Mouse (Mus musculus) fat pad, adult 2 months (tissue): ENCODE data around the gene Slc2a5.
A peak's percentile ranks its signal among the peaks of the same experiment; 100 is the strongest.

Source experiments
- DNase-seq: peaks from one replicate; pipeline ENCODE4 v3.0.0-alpha.2; 2011; ENCODE audit warnings: low read depth, low spot score; ENCODE audit errors: extremely low read depth

The Slc2a5 gene

GRCm38 (mm10) chr4:150138084-150138543 lies 19.0 kb downstream of the Slc2a5 start:
- no peak for DNase-seq

- no peak for DNase-seq
Observed at GRCm38 (mm10) chr4:150139090-150139489, 20.0 kb downstream of the Slc2a5 start.

- no peak for DNase-seq
Observed at GRCm38 (mm10) chr4:150140346-150140745, 21.3 kb downstream of the Slc2a5 start.

- DNase-seq: no peak
Observed at GRCm38 (mm10) chr4:150144242-150144641, 25.2 kb downstream of the Slc2a5 start.

- DNase-seq: peak; percentile 26
Observed at GRCm38 (mm10) chr4:150146286-150146685, 27.2 kb downstream of the Slc2a5 start.

GRCm38 (mm10) chr4:150151045-150151444 lies 32.0 kb downstream of the Slc2a5 start:
- DNase-seq: no peak

GRCm38 (mm10) chr4:150152483-150152882 lies 33.4 kb downstream of the Slc2a5 start:
- no peak for DNase-seq

GRCm38 (mm10) chr4:150155301-150155700 lies 36.2 kb downstream of the Slc2a5 start:
- DNase-seq: no peak

- no peak for DNase-seq
Observed at GRCm38 (mm10) chr4:150155731-150156130, 36.6 kb downstream of the Slc2a5 start.

GRCm38 (mm10) chr4:150157348-150157882 lies 38.3 kb downstream of the Slc2a5 start:
- no peak for DNase-seq

GRCm38 (mm10) chr4:150159458-150159857 lies 40.4 kb downstream of the Slc2a5 start:
- no peak for DNase-seq

GRCm38 (mm10) chr4:150162561-150163169 lies 43.6 kb downstream of the Slc2a5 start:
- no peak for DNase-seq

GRCm38 (mm10) chr4:150164875-150165274 lies 45.8 kb downstream of the Slc2a5 start:
- DNase-seq: no peak

GRCm38 (mm10) chr4:150168406-150168805 lies 49.3 kb downstream of the Slc2a5 start:
- DNase-seq: no peak

GRCm38 (mm10) chr4:150172107-150172506 lies 53.0 kb downstream of the Slc2a5 start:
- no peak for DNase-seq

GRCm38 (mm10) chr4:150173281-150173680 lies 54.2 kb downstream of the Slc2a5 start:
- no peak for DNase-seq

- DNase-seq: no peak
Observed at GRCm38 (mm10) chr4:150174027-150174426, 54.9 kb downstream of the Slc2a5 start.

GRCm38 (mm10) chr4:150176535-150176934 lies 57.5 kb downstream of the Slc2a5 start:
- DNase-seq: no peak

- no peak for DNase-seq
Observed at GRCm38 (mm10) chr4:150177122-150177521, 58.0 kb downstream of the Slc2a5 start.

GRCm38 (mm10) chr4:150178131-150178530 lies 59.0 kb downstream of the Slc2a5 start:
- no peak for DNase-seq

- no peak for DNase-seq
Observed at GRCm38 (mm10) chr4:150181304-150181703, 62.2 kb downstream of the Slc2a5 start.

- DNase-seq: no peak
Observed at GRCm38 (mm10) chr4:150188236-150188635, 69.2 kb downstream of the Slc2a5 start.

GRCm38 (mm10) chr4:150192199-150192598 lies 73.1 kb downstream of the Slc2a5 start:
- no peak for DNase-seq
